Mouse (Mus musculus): ENCODE results near the gene Plin5.
"Not testable (repeated sequence)": the region's sequence is repeated elsewhere in the genome, so short reads cannot be mapped to it uniquely, and the experiment has no call there.

Gene Plin5

DNA sequence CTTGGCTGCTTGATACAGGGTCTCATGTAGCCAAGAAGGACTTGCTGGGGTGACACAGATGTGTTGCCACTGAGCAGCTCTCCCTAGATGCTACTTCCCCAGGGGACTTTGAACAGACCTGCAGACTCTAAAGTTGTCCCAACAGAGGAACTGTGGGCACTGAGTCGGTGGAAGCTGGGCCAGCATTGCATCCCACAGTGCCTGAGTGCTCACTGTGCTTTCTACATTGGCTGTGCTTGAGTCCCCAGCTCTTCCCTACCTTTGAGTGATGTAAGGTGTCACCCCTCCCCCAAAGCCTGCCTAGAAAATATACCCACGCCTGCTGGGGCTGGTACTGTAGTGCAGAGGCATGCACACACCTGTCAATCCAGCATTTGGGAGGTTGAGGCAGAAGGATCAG is 9.7 kb downstream of the Plin5 start:
- DNase-seq (ENCODE audit: low spot score in 2 of 2): no peak

DNA sequence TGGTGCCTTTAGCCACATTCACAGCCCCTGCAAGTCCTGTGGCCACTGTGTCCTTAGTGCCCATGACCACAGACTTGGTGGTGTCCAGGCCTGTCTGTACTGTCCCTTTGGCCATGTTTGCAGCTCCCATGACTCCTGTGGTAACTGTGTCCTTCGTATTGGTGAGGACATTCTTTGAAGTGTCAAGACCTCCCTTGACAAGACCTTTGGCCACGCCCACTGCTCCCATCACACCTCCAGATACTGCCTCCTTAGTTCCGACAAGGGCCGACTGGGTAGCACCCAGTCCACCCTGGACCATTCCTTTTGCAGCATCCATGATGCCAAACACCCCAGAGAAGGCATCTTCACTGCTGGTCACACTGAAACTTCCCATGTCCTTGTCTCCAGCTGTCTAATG is 10.4 kb downstream of the Plin5 start:
- no peak for DNase-seq (ENCODE audit: low spot score in 2 of 2)

DNA sequence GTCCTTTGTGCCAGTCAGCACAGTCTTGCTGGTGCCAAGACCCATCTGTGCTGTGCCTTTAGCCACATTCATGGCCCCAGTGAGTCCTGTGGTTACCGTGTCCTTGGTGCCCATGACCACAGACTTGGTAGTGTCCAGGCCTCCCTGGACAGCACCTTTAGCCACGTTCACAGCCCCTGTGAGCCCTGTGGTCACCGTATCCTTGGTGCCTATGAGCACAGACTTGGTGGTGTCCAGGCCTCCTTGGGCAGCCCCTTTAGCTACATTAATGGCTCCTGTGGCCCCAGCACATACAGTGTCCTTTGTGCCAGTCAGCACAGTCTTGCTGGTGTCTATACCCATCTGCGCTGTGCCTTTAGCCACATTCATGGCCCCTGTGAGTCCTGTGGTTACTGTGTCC is 11.0 kb downstream of the Plin5 start:
- not testable (repeated sequence) for DNase-seq (ENCODE audit: low spot score in 2 of 2)

DNA sequence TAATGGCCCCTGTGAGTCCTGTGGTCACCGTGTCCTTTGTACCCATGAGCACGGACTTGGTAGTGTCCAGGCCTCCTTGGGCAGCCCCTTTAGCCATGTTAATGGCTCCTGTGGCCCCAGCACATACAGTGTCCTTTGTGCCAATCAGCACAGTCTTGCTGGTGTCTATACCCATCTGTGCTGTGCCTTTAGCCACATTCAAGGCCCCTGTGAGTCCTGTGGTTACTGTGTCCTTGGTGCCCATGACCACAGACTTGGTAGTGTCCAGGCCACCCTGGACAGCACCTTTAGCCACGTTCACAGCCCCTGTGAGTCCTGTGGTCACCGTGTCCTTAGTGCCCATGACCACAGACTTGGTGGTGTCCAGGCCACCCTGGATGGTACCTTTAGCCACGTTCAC is 12.6 kb downstream of the Plin5 start:
- not testable (repeated sequence) for DNase-seq (ENCODE audit: low spot score in 2 of 2)

DNA sequence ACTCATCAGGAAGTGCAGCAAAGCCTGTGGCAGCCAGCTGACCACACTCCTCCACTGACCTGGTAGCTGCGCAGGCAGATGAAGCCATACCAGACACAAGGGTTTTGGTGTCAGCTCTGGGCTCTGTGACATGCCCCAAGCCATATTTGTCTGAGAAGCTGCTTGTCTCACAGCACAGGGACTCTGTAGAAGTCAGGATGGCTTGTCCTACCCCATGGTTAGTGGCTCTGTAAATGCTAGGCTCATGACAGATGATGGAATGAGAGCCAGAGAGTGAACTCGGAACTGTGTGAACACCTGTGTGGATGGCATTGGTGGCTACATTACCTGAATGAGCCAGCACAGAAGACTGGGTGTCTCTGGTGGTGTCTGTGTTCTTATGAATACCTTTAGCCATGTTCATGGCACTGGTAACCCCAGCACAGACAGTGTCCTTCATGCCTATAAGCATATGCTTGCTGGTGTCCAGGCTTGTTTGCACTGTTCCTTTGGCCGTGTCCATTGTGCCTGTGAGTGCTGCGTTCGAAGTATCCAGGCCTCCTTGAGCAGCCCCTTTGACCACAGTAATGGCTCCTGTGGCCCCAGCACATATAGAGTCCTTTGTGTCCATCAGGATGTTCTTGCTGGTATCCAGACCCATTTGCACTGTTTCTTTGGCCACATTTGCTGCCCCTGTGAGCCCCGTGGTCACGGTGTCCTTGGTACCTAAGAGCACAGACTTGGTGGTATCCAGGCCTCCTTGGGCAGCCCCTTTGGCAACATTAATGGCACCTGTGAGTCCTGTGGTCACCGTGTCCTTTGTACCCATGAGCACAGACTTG is 13.7 kb downstream of the Plin5 start:
- no peak for DNase-seq (ENCODE audit: low spot score in 2 of 2)

DNA sequence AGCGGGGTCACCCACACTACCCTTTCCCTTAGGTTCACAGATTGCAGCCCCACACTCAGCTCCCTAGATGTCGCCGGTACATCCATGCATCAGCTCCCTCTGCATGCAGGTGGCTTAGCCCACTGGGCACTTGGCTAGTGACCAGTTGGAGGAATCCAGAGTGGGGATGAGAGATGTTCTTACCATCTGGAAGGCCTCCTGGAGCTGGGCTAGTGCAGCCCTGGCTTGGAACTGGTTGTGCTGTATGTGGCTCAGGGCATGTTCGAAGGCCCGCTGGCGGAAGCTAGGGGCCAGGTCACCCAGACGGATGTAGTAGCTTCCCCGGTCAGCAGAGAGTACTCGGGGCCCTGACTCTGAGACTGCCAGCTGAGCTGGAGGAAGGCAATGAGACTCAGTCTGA is 14.5 kb downstream of the Plin5 start:
- DNase-seq (ENCODE audit: low spot score in 2 of 2): no peak

DNA sequence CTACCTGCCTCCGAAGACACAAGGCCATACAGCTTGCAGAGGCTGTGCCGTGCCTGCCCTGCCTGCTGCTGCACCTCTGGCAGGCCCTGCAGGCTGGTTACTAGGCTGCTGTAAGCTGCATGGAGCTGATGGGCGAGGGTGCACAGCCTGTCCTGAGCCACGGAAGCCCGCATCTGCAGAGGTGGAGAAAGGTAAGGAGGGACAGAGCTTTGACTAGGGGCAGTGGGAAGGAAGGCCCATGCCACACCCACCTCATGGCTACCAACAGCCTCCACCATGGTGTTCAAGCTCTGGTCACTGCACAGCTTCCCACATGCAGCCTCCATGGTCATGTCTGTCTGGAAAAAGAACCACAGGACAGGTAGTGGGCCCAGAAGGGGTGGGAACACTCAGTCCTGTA is 15.2 kb downstream of the Plin5 start:
- DNase-seq (ENCODE audit: low spot score in 2 of 2): no peak

DNA sequence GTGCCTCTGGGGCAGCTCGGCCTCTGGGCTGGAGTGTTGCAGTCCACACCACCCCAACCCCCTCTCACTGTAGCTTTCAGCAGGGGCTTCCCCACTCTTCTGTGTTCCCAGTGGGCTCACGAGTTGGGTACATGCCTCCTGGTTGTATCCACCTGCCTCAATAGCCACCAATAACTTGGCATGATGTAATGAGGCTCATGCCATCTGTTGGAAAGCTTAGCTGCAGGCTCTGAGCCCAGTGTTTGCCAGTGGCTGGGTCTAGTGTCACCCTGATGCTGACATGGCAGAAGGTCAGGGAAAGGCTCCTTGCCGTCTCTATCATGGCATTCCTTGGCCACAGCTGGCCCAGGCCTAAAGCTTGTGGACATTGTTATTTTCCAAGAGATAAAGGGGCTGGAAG is 16.6 kb downstream of the Plin5 start:
- no peak for DNase-seq (ENCODE audit: low spot score in 2 of 2)

DNA sequence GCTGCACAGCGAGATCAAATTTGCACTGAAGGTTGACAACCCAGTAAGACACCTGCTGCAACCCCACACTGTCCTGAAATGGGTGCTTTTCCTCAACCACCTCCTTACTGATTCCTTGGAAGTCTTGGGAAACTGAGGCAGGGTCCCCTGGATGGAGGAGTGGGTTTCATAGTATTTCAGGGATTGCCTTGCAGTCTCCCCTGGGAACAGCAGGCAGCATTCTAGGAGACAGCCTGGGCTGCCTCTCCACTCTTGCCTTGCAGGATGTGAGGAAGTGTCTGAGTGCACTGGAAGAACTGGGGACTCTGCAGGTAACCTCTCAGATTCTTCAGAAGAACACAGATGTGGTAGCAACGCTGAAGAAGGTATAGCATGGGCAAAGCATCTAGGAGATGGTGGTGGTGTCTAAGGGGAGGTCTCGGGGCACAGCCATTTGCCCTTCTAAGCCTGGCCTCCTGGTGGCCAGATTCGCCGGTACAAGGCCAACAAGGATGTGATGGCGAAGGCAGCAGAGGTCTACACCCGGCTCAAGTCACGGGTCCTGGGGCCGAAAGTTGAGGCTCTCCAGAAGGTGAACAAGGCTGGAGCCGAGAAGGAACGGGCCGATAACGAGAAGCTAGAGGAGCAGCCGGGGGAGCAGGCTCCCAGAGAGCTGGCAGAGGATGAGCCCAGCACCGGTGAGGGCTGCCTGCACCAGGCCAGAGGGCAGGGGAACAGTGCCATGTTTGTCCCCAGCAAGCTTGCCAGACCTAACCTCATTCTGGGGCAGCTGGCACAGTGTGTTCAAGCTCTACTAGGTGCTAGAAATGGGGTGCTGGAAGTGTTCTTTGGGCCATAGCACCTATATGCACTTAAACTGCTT is 18.5 kb downstream of the Plin5 start:
- DNase-seq (ENCODE audit: low spot score in 2 of 2): no peak

DNA sequence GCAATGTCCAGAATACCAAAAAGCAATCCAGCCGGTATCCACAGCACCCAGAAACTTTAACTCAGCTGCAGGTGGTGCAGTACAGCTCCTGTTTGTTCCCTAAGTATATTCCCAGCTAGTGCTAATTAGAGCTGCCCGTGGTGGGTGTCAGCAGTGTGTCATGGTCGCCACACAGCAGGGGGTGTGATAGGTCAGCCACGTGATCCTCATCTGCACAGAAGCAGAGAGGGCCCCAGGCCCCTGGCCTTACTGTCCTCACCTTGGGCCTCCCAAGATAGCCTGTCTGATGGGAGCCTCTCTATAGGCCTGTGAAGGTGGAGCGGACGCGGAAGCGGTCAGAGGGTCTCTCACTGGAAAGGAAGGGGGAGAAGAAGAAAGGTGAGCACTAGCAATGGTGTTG is 19.2 kb downstream of the Plin5 start:
- no peak for DNase-seq (ENCODE audit: low spot score in 2 of 2)

DNA sequence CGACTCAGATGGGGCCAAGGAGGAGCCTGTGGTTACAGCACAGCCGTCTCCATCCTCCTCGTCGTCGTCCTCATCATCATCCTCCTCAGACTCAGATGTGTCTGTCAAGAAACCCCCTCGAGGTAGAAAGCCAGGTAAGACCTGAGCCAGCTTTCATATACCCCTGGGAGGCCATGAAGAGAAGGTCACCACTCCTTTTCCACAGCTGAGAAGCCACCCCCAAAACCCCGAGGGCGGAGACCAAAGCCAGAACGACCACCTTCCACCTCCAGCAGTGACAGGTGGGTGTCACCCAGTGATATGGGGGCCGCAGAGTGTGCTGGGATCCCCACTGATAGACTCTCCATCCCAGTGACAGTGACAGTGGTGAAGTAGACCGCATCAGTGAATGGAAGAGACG is 20.5 kb downstream of the Plin5 start:
- DNase-seq (ENCODE audit: low spot score in 2 of 2): no peak

DNA sequence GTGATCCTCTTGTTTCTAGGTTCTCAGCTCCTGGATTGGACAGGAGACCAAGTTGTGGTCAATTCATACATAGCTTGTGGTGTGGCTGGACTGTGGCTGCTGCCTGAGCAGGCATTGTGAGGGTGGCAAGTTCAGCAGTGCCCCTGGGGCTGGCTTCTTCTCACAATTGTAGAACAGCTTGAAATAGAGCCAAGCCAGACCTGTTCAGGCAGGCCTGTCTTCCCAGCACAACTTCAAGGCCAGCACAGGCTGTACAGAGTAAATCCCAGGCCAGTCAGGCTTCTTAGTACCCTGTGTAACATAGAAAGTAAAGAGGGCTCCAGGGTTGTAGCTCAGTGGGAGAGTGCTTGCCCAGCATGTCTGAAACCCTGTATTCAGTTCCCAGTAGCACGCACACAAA is 24.6 kb downstream of the Plin5 start:
- DNase-seq (ENCODE audit: low spot score in 2 of 2): no peak

DNA sequence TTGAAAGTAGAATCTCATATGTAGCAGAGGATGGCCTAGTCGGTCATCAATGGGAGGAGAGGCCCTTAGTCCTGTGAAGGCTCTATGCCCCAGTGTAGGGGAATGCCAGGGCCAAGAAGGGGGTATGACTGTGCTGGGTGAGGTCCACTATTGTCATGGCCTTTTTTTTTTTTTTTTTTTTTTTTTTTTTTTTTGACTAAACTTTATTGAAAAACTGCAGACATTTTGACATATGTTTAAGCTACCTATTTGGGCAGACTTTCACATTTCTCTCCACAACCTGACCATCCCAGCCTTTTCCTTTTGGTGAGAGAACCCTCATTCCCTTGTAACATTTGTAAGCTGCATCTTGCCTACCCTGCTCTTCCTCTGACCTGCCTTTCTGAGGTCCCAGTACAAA is 25.1 kb downstream of the Plin5 start:
- DNase-seq (ENCODE audit: low spot score in 2 of 2): no peak

DNA sequence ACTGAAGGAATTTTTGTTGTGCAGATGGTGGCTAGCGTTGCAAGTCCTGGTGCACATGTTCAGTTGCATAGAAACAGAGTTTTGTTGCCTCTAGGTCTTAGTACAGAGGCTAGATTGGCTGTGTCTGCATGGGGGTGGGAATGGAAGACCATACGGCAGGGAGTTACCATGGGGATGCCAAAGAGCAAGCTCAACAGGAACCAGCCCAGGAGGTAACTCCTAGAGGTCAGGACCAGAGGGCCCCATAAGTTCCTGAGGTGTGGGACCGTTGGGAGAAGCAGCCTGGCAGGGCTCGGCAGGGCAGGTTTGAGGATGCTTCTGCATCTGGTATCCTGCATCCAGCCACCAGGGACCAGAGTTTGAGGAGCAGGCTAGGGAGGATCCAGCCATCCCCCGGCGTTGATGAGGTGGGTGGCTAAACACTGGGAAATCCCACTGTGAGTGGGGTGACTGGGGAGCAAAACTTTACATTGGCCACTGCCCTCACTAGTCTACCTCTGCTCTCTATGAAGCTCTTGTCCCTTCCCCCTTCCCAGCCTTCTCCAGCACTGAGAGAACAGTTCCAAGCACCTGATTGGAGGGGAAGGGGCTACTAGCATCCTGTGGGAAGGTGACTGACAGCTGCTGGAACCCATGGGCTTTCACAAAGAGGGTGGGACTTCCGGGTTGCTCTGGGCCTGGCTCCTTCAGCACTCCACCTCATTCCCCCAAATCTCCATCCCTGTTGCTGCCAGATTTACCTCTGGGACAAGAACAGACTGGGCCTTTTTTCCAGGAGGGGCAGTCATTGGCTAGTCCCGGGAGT is 36.4 kb downstream of the Plin5 start:
- no peak for DNase-seq (ENCODE audit: low spot score in 2 of 2)

DNA sequence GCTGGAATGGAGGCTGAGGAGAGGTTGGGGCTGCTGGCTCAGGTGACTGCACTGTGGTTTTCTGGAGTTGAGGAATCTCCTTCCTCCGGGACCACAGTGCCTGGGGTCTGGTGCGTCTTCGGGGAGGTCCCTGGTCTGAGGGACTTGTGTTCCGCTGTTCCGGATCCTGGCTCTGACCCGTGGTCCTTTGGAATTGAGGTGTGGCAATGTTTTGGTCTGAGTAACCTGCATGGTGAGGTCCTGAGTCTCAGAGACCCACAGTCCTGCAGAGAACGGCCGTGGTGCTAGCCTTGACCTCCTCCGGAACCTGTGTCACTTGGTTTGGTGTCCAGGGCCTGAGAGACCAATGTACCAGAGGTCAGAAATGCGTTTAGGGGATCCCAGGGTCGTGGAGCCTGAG is 37.5 kb downstream of the Plin5 start:
- no peak for DNase-seq (ENCODE audit: low spot score in 2 of 2)

DNA sequence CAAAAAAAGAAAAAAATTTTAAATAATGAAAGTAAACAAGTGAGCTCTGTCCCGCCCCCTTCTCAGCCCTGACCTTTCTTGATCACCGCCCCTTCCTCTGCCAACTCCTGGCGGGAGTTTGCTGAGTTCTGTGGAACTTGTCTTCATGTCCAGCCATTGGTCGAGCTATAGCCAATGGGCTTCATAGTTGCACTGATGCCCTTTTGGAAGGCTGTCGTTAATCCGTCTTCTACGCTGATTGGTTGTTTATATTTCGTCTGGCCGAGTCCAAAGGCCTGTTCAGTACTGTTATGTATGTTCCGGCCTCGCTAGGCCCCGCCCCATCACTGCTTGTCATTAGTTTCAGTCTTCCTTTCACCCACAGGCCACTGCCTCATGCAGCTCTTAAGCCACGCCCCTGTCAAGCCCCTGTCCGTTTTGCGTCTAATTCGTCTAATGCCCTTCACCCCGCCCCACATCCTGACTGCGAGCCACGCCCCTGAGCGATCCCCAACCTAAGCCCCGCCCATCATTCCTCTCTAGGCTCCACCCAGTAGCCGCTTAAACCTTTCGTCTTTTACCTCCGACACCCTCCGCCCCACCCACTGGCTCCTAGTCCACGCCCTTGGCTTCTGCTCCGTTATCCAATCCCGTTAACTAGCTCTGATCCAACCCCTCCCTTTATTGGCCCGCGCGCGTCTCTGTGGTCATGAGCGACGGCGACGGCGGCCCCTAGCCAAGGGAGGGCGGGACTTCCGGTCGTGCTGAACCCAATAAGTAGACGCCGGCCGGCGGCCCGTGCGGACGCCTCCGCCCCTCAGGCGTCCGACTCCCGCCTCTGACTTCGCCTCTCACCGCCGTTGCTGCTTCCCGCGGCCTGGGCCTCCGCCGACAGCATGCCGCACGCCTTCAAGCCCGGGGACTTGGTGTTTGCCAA is 38.3 kb downstream of the Plin5 start, which contains the start of gene Hdgfl2:
TSS of gene Hdgfl2 (plus strand) at position 755 of the 916 bp plus-strand sequence.
- peak; percentile 100 for DNase-seq (ENCODE audit: low spot score in 2 of 2)

DNA sequence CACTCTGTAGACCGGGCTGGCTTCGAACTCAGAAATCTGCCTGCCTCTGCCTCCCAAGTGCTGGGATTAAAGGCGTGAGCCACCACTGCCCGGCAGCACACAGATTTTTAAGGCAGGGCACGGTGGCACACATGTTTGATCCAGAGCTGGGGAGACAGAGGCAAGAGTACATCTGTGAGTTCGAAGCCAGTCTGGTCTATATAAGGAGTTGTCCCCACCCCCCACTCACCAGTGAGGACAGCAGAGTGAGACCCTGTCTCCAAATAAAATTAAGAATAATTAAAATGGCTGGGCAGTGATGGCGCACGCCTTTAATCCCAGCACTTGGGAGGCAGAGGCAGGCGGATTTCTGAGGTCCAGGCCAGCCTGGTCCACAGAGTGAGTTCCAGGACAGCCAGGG is 39.0 kb downstream of the Plin5 start:
- not testable (repeated sequence) for DNase-seq (ENCODE audit: low spot score in 2 of 2)

DNA sequence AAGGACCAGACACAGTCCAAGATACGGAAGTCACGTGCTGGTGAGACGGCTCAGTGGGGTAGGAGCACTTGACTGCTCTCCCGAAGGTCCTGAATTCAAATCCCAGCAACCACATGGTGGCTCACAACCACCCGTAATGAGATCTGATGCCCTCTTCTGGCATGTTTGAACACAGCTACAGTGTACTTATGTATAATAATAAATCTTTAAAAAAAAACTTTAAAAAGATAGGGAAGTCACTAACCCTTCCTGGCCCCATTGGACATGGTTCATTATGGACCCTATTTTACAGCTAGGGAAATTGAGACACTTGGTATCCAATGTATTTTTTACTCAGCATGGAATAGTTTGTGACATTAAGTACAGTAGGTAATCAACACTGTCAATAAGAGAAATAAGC is 39.9 kb downstream of the Plin5 start:
- no peak for DNase-seq (ENCODE audit: low spot score in 2 of 2)

DNA sequence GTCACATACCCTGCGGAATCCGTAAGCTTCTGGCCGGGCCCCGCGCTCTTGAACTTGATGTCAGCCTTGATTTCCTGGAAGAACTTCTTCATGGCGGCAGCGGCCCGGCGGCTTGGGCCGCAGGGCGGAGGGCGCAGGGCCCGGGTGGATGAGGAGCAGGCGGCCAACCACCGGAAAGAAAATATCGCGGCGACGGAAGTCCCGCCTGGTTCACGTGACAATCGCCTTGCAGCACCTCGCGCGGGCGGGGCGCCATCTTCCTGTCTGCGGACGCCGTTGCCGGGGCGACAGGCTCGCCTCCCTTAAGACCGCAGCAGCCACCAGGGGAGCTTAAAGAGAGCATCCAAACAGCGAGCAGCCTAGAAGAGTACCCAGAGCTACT is 42.6 kb downstream of the Plin5 start, which contains the start of gene Ubxn6:
TSS of gene Ubxn6 (minus strand) at position 202 of the 382 bp plus-strand sequence.
- DNase-seq (ENCODE audit: low spot score in 2 of 2): peak; percentile 97

DNA sequence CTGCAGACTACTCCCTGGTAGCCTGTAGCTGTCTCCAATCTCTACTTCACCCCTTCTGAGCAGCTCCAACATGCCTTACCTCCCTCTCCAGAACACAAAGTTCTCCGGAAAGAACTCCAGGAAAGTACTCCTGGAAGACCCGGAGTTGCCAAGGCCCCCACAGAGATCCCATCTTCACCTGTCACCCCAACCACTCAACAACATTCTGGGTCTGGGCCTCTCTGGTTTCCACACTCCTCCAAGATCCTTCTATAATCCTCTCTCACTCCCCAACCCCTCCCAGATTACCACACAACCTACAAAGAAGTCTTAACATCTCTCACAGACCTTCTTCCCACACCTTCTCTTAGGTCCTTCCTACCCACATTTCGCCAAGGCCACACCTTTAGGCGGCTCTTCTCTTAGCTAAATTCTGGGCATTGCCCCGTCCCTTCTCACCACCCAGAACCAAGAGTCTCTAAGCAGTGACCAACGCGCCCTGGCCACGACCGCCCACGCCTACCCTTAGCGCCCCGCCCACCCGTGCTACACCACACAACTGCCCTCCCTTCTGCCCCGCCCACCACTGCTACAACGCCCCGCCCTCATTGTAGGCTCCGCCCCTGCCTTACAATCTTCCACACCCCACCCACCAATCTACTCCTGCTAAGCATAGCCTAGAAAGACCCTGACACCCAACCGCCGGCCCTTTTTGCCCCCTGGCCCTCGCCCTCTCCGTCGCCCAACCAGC is 43.1 kb downstream of the Plin5 start:
- DNase-seq (ENCODE audit: low spot score in 2 of 2): peak; percentile 91 to 94

Data from natural killer cell, adult 2 months (primary cell).